Mouse (Mus musculus) activated CD4-positive, CD25-positive, alpha-beta regulatory T cell (primary cell): ENCODE measurements around the gene Clcn6. TPM values are rescaled to one million over a fixed set of nuclear protein-coding genes. Genes with fewer than 3 reads are reported as not detected.

Source experiments
- polyA plus RNA-seq, 2 experiments: library from polyadenylated mRNA; unstranded; fragments of 100-300 nt; shearing (Covaris generic); gene quantifications; one replicate each; pipeline ENCODE4 v1.2.1; 2017

Gene Clcn6
- 1 to 10 TPM; 3.8 to 4.6 TPM for polyA plus RNA-seq

DNA sequence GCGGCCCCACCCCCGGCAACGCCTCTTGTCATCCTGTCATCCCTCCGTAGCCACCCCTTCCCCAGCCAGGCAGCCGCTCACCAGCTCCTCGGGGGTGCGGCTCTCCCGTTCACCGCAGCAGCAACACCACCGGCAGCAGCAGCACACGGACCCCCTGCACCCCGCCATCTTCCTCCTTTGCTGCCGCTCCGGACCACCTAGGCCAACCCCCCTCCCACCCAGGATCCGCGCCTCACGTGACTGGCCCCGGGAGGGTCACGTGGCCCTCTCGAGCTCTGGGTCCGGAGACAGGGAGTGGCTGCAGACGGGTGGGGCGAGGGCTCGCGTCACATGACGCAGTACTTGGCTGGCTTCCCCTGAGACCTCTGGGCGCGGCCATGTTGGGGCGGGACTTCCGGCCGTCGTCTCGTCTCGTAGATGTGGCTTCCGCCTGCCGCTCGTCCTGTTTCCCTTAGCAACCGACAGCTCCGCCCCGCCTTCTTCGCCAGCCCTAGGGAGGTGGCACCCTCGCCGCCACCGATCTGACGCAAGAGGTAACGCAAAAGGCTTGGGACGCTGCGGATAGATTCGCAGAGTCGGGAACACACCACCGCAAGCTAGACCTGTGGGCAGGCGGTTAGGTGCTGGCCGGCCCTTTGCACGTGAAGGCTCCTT is at the start of gene Clcn6, which contains the start of gene Mthfr:
Gene Clcn6 (minus strand): TSS at position 222 of the 654 bp plus-strand sequence.
Gene Mthfr (plus strand): TSS at position 478 of the 654 bp plus-strand sequence.

GRCm38 (mm10) chr4:148087907-148088527 is 49.4 kb upstream of the Clcn6 start, which contains the start of gene Agtrap:
TSS of gene Agtrap (minus strand) at chr4:148088031.

GRCm38 (mm10) chr4:148000202-148000772 is 38.3 kb downstream of the Clcn6 start, which contains the start of gene Nppa:
TSS of gene Nppa (plus strand) at chr4:148000722.

GRCm38 (mm10) chr4:147985205-147986132 is 53.2 kb downstream of the Clcn6 start, which contains the start of gene Nppb:
TSS of gene Nppb (plus strand) at chr4:147985788.

Other genes starting within 250 kb of the Clcn6 start
- 10 to 100 TPM; 19.0 to 33.3 TPM for gene Zfp984, start 229.0 kb downstream of the Clcn6 start, polyA plus RNA-seq
- 1 to 10 TPM; 3.5 to 7.6 TPM for gene Zfp933, start 190.5 kb downstream of the Clcn6 start, polyA plus RNA-seq
- gene Miip, start 170.0 kb downstream of the Clcn6 start, polyA plus RNA-seq: 10 to 100 TPM; 88.4 to 90.0 TPM
- 1 to 10 TPM; 2.9 to 5.1 TPM for gene Fv1, start 169.8 kb downstream of the Clcn6 start, polyA plus RNA-seq
- 10 to 100 TPM; 31.2 to 37.0 TPM for gene Mfn2, start 134.1 kb downstream of the Clcn6 start, polyA plus RNA-seq
- gene Plod1, start 102.1 kb downstream of the Clcn6 start, polyA plus RNA-seq: 1 to 10 TPM; 3.7 to 6.4 TPM
- 100 to 1,000 TPM in 1 of 2 experiments, 10 to 100 TPM in 1; 87.3 to 120 TPM for gene 2510039O18Rik, start 97.9 kb downstream of the Clcn6 start, polyA plus RNA-seq
- not detected for gene Nppb, start 53.0 kb downstream of the Clcn6 start, polyA plus RNA-seq
- not detected for gene Nppa, start 38.1 kb downstream of the Clcn6 start, polyA plus RNA-seq
- gene Mthfr, start 256 bp upstream of the Clcn6 start, polyA plus RNA-seq: 10 to 100 TPM in 1 of 2 experiments, 1 to 10 TPM in 1; 7.2 to 14.7 TPM
- gene Agtrap, start 49.2 kb upstream of the Clcn6 start, polyA plus RNA-seq: 10 to 100 TPM; 15.2 to 22.8 TPM
- 10 to 100 TPM; 54.0 to 59.1 TPM for gene Mad2l2, start 91.6 kb upstream of the Clcn6 start, polyA plus RNA-seq
- under 1 TPM in 1 of 2 experiments, not detected in 1; 0.04 TPM for gene Draxin, start 91.9 kb upstream of the Clcn6 start, polyA plus RNA-seq
- gene Fbxo6, start 113.3 kb upstream of the Clcn6 start, polyA plus RNA-seq: 10 to 100 TPM; 44.0 to 67.0 TPM
- gene Fbxo44, start 121.7 kb upstream of the Clcn6 start, polyA plus RNA-seq: 1 to 10 TPM; 6.1 to 9.0 TPM
- gene Fbxo2, start 121.8 kb upstream of the Clcn6 start, polyA plus RNA-seq: not detected
- not detected for gene Disp3, start 249.1 kb upstream of the Clcn6 start, polyA plus RNA-seq